Mouse (Mus musculus) kidney, postnatal 0 days (tissue): ENCODE measurements around the gene Pmepa1. TPM values are rescaled to one million over a fixed set of nuclear protein-coding genes. Genes with fewer than 3 reads are reported as not detected.

Source experiments
- ATAC-seq: fragments of 200-750 bp; cut with Nextera tagmentation; replicated peaks from 2 replicates; pipeline ENCODE4 v1.8.0; 2017; ENCODE audit warnings: low read depth, moderate number of reproducible peaks, moderate TSS enrichment, moderate library complexity; ENCODE audit not compliant: low FRiP score
- DNase-seq: peaks from one replicate; pipeline ENCODE4 v3.0.0-alpha.2; 2016; ENCODE audit warnings: low spot score
- H3K27ac ChIP-seq: fragments of 300-500 bp; sonication (generic); 2 replicates; pipeline ENCODE4 v1.5.1; 2014; ENCODE audit warnings: mild to moderate bottlenecking
- H3K27me3 ChIP-seq: fragments of 300-500 bp; sonication (generic); 2 replicates; pipeline ENCODE4 v1.6.1; 2014; ENCODE audit warnings: low read length, mixed read lengths; ENCODE audit not compliant: insufficient read depth
- H3K36me3 ChIP-seq: fragments of 300-500 bp; sonication (generic); 2 replicates; pipeline ENCODE4 v1.6.1; 2014; ENCODE audit warnings: low read length, mixed read lengths; ENCODE audit not compliant: insufficient read depth
- H3K4me1 ChIP-seq: fragments of 300-500 bp; sonication (generic); replicated peaks from 2 replicates; pipeline ENCODE4 v1.6.1; 2014; ENCODE audit warnings: antibody characterized with exemption, low read length, mixed read lengths; ENCODE audit not compliant: insufficient read depth
- H3K4me2 ChIP-seq: fragments of 300-500 bp; sonication (generic); 2 replicates; pipeline ENCODE4 v1.6.1; 2014; ENCODE audit warnings: mild to moderate bottlenecking, low read length, moderate library complexity, mixed read lengths
- H3K4me3 ChIP-seq: fragments of 300-500 bp; sonication (generic); replicated peaks from 2 replicates; pipeline ENCODE4 v1.5.1; 2014; ENCODE audit warnings: low read depth, low read length
- H3K9ac ChIP-seq: fragments of 300-500 bp; sonication (generic); 2 replicates; pipeline ENCODE4 v1.6.1; 2014; ENCODE audit warnings: low read depth, low read length
- H3K9me3 ChIP-seq: fragments of 300-500 bp; sonication (generic); replicated peaks from 2 replicates; pipeline ENCODE4 v1.6.1; 2016; ENCODE audit warnings: low read length, inconsistent platforms, mixed read lengths
- CTCF ChIP-seq: IDR thresholded peaks from 2 replicates; pipeline ENCODE4 v1.5.1; 2016; ENCODE audit warnings: antibody characterized with exemption, low read depth, mild to moderate bottlenecking, moderate library complexity
- WGBS: fragments of 180-500 bp; shearing (Covaris S2); extraction: QIAGEN DNeasy Blood & Tissue Kit; methylation state at CpG from one replicate; pipeline ENCODE4 v1.1.7; 2014; 5-methylcytosine and 5-hydroxymethylcytosine counted together
- polyA plus RNA-seq: library from polyadenylated mRNA; unstranded; fragments of >200 nt; fragmentation: Nextera tagmentation; extraction: Ambion mirVana; gene quantifications from 2 replicates; pipeline ENCODE4 v1.2.1, GENCODE M21; 2015

Gene Pmepa1
- polyA plus RNA-seq, 1 experiment from 2014 or later = 5.8 TPM

DNA sequence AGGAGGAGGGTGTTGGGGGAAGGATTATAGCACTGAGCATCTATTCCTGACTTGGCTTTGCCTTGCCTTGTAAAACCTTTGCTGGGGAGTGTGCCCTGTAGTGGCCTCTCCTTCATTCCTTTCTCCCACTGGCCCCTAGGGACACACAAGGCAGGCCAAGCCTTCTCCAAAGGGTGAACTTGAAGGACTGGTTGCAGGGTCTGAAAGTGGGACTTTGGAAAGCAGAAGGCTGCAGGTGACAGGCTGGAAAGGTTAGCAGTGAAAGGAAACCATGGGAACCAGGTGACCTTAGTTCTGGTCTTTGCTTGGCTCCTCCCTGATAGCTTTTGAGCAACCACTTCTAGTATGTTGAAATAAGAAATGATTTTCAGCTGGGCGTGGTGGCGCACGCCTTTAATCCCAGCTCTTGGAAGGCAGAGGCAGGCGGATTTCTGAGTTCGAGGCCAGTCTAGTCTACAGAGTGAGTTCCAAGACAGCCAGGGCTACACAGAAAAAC, 58.5 kb downstream of the Pmepa1 start:
- Histone ChIP-seq H3K36me3 (no peaks in the 10 kb centered on the region), H3K4me2 (no peak overlapping the region), H3K27ac (no peak overlapping the region), H3K9ac (no peak overlapping the region), H3K4me1 (no peaks in the 10 kb centered on the region), H3K27me3 (no peaks in the 10 kb centered on the region), H3K9me3 (no peaks in the 10 kb centered on the region), H3K4me3 (no peak overlapping the region)
- no peak for ATAC-seq
- no peak for TF ChIP-seq CTCF
- WGBS = 95% methylated on average over 5 of the region's 5 CpGs
- DNase-seq = no peak

DNA sequence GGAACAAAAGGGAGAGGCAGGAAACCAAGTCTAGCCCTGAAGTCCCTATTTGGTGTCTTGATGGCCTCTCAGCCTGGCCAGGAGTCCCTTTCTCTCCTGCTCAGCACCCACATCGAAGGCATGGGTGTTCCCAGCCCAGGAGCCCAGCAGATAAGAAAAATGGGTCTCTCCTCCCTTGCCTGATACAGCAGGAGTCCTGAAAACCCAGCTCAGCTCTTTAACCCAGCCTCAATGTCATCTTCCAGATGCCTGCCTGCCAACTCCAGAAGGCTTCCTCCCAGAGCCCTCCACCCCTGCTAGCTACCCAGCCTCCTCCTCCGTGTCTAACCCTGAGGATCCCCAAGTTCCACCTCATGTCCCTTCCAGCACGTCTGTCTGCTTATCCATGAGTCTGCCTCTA, 59.1 kb downstream of the Pmepa1 start:
- 69% methylated on average over 3 of the region's 3 CpGs for WGBS

DNA sequence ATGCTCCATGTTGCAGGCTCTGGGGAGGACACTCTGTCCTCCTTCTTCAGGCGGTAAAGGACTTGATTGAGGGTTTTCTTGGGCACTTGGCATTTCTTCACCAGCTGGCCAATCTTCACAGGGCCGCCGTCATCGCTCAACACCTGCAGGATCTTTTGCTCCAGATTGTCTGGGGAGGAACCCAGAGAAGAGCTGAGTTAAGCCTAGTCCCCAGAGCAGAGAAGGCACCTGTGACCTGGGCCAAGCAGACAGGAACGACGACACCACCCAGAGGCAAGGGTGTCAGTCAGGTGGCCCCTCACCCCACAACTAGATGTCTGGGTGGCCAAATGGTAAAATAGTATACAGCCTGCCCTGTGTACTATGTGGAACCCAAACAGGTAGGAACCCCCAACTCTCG, 59.5 kb downstream of the Pmepa1 start:
- 76% methylated on average over 7 of the region's 7 CpGs for WGBS
- Histone ChIP-seq H3K36me3 (no peaks in the 10 kb centered on the region), H3K9ac (no peak overlapping the region), H3K27me3 (no peaks in the 10 kb centered on the region), H3K4me1 (no peaks in the 10 kb centered on the region), H3K9me3 (no peaks in the 10 kb centered on the region), H3K4me2 (no peak overlapping the region), H3K27ac (no peak overlapping the region), H3K4me3 (no peak overlapping the region)
- no peak for ATAC-seq
- DNase-seq = no peak
- TF ChIP-seq CTCF = no peak

More for the DNA sequence above, 59.1 kb downstream of the Pmepa1 start:
- no peaks in the 10 kb centered on the region for H3K9me3 ChIP-seq
- H3K4me2 ChIP-seq = no peak overlapping the region
- H3K36me3 ChIP-seq = no peaks in the 10 kb centered on the region
- H3K9ac ChIP-seq = no peak overlapping the region
- H3K27me3 ChIP-seq = no peaks in the 10 kb centered on the region
- DNase-seq (no peak), ATAC-seq (no peak)
- H3K4me1 ChIP-seq = no peaks in the 10 kb centered on the region
- no peak overlapping the region for H3K27ac ChIP-seq
- no peak overlapping the region for H3K4me3 ChIP-seq
- TF ChIP-seq CTCF = no peak

DNA sequence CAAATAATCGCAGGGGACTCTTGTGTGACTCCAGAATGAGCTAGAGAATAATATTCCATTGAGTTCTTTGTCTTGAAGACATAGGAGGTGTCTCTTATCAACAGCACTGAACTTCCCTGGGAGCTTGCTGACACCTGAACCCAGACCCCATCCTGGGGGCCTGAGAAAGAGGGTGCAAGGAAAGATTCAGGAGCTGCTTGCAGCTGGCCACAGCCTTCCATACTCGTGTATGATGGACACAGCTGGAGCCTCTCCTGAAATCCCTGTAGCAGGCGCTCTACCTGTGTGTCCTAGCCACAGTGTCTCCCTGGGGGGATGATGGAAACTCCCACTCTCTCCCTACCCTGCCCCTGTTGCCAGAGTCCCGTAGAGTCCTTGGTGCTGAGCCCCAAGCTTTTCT, 64.1 kb downstream of the Pmepa1 start:
- Histone ChIP-seq H3K4me2 (no peak overlapping the region), H3K4me3 (no peak overlapping the region), H3K9ac (no peak overlapping the region), H3K36me3 (no peaks in the 10 kb centered on the region), H3K27me3 (no peaks in the 10 kb centered on the region), H3K9me3 (no peaks in the 10 kb centered on the region), H3K27ac (no peak overlapping the region), H3K4me1 (no peaks in the 10 kb centered on the region)
- ATAC-seq (no peak), DNase-seq (no peak)
- no peak for TF ChIP-seq CTCF
- WGBS = 81% methylated on average over 4 of the region's 4 CpGs

DNA sequence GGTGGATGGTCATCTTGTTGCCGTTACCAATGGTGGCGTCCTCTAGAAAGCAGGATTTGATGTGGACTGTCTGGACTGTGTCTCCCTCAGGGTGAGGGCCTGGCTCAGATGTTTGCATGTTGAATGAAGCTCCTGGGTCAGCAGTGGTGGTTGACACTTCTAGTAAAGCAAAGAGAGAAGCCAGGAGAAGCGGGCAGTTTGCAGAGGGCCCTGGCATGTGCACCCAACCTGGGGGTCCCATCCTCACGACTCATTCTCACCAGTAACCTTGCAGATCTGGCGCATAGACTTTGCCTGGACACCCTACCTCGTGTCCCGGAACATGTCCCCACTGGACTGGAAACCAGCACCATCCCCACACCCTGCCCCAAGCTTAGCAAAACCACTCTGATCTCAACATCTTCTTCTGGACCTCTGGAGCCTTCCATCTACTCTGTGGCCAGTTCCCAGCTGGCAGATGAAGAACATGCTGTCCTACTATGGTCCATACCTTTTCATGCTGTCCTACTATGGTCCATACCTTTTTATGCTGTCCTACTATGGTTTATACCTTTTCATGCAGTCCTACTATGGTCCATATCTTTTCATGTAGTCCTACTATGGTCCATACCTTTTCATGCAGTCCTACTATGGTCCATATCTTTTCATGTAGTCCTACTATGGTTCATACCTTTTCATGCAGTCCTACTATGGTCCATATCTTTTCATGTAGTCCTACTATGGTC, 67.1 kb downstream of the Pmepa1 start:
- Histone ChIP-seq H3K4me2 (no peak overlapping the region), H3K4me1 (no peaks in the 10 kb centered on the region), H3K9me3 (no peaks in the 10 kb centered on the region), H3K4me3 (no peak overlapping the region), H3K27ac (no peak overlapping the region), H3K9ac (no peak overlapping the region), H3K36me3 (no peaks in the 10 kb centered on the region), H3K27me3 (no peaks in the 10 kb centered on the region)
- TF ChIP-seq CTCF = no peak
- ATAC-seq (no peak), DNase-seq (no peak)
- WGBS = 93% methylated on average over 7 of the region's 7 CpGs

DNA sequence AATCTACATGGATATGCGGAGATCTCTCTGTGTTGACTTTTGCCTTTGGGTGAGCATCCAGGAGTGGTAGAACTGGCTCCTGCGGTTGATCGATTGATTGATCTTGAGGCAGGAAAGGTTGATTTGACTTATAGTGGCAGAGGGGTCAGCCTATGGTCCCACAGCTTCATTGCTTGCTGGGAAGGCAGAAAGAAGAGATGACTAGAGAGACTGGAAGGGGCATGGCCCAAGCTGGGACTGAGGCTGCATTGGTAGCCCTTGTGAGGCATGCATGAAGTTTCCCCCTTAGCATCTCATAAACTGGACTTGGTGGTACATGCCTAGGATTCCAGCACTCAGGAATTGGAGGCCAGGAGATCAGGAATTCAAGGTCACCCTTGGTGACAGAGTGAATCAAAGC, 69.3 kb downstream of the Pmepa1 start:
- DNase-seq = no peak

More for the DNA sequence above, 69.3 kb downstream of the Pmepa1 start:
- Histone ChIP-seq H3K9ac (no peak overlapping the region), H3K27me3 (no peaks in the 10 kb centered on the region), H3K9me3 (no peaks in the 10 kb centered on the region), H3K27ac (no peak overlapping the region), H3K4me3 (no peak overlapping the region), H3K4me2 (no peak overlapping the region), H3K4me1 (no peaks in the 10 kb centered on the region), H3K36me3 (no peaks in the 10 kb centered on the region)
- WGBS = 98% methylated on average over 3 of the region's 3 CpGs
- TF ChIP-seq CTCF = no peak
- no peak for ATAC-seq
